Mouse (Mus musculus): ENCODE results near the gene Mical3. TPM values are rescaled to one million over a fixed set of nuclear protein-coding genes. Genes with fewer than 3 reads are reported as not detected.
A peak's percentile ranks its signal among the peaks of the same experiment; 100 is the strongest.

The Mical3 gene
- total RNA-seq, 2 experiments from 2014 or later: 46.0 to 59.0 TPM

DNA sequence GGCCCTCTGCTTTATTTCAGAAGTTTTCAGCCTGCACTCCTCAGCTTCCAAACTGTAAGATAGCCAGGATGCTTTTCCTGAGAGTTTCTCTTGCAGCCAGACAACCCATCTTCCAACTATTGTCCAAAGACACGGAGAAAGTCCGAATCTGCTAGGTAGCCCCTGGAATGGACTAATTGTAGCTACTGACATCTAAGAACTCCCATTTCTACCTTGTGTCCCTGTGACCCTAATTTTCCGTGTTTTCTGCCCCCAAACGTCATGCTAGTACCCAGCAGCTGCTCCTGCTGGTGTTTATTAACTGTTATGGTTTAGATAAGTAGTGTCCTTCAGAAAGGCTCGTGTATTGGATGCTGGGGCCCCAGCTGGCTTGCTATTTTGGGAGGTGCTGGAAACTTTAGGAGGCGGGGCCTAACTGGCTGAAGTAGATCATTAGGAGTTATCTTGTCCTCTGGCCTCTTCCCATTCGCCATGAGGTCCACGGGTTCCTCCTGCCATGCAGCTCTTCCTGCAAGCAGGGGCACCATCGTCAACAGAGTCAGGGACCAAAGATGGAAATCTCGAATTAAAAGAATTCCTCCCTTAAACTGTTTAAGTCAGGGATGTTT is 19.2 kb downstream of the Mical3 start:
- peak; percentile 48 for DNase-seq (ENCODE audit: low spot score)

DNA sequence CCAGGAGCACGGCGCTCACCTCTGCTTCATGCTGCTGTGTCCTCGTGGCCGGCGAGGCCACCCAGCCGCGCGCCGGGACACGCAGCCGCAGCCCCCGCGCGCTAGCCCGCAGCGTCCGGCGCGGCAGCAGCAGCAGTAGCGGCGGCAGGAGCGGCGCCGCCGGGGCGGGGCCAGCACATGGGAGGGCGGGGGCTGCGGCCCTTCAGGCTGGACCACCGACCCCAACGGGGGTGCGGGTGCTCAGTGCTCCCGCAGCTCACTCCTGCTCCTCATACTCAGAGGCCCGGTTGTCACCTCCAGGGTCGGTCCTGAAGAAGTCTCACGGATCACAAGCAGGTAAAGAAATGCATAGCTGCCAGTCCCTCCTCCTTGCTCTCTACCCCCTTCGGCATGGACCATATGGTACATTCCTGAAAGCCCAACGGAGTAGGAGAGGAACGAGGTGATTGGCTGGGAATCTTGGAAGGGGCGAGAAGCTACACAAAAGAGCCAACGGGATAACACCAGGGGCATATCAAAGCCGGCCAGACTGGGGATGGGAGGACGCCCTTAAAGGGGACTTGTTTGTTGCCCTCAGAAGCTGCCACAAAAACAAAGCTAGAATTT is 20.7 kb downstream of the Mical3 start:
- DNase-seq (ENCODE audit: low spot score): peak; percentile 94

DNA sequence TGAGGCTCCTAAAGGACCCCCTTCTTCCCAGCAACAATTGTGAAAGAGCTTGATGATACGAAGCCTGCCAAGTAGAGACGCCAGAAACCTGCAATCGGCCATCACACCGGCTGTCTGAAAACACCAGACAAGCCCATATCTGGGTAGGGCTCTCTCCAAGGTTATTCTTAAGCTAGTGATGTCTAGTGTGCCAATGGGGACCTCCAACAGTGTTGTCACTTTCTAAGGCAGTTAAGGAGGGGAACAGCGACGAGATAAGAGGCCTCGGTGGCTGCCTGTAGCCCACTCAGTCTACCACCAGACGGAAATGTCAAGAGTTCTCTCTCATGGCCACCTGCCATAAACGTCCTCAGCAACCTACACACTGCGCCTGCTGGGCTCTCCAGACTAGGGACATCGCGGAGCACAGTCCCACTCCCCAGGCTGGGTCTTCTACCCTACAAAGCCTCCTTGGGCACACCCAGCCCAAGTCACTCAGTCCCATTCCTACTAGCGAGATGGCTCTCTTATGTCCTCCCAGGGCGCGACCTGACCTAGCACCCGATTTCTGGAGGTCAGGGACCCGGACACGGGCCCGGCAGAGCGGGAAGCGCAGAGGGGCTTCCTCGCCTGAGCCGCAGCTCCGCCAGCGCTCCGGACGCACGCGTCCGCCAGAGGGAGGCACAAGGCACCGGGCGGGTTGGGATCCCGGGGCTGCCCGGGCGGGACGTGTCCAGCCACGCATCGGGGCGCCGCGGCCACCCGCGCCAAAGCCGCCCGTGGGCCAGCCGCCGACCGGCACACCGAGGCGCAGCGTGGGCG is 21.4 kb downstream of the Mical3 start:
- peak; percentile 43 for DNase-seq (ENCODE audit: low spot score)

DNA sequence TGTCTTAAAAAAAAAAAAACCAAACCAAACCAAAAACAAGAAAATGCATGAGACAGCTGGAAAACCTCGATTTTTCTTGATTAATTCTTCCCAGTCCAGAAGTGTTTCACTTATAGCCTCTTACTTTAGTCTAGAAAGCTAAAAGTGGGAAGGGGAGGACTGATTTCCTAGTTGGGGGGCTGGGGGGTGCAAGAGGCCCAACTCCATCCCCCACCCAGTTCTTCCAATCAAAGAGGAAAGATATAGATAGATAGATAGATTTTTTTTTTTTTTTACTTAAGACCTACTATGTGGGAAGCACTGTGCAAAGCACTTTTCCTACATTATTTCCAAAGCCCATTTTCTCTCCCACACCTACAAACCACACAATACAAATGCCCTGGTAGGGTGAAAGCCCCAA is 22.7 kb downstream of the Mical3 start:
- DNase-seq (ENCODE audit: low spot score): no peak

DNA sequence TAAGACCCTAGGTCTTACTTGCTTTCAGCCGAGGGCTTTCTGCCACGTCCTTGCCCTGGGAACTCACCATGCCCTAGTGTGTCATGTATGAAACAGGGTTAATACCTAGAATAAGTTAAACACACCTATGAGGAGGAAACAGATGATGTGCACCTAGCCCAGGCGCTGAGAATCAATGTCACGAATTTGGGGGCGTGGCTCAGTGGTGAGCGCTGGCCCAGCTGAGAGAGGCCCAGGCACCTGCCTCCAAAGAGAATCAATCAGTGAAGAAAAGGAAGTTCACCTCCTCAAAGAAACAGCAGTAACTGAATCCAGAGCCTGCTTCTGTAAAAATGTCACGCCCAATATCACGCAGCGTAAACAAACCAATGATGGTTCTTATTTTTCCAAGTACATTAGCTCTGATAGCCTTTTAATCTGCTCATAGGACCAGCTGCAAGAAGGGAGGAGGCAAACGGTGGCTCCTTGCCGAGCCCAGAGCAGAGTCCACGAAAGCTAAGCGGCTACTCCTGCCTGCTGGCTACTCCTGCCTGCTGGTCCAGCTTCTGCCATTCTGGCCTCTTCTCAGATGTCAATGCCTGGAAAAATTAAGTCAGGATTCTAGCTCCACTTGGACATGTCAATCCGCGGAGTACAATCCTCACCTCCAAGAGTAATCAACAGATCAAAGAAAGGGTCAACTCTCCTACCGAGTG is 23.9 kb downstream of the Mical3 start:
- DNase-seq (ENCODE audit: low spot score): peak; percentile 68

DNA sequence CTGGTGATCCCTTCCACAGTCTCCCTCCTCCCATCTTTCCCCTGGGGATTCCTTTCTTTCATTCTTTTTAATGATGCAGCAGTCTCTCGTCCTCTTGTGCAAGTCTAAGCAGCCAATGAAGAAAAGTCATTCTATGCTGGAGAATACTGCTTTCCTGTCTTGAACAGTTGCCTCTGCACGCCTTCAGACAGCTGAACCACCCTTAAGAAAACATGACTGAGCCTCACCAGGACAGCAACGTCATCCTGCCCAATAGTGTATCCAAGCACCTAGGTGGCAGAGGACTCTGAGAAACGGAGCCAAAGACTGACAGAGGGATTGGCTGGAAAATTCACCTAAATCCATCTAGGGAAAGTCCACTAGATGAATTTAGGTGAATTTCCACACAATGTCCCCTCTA is 25.1 kb downstream of the Mical3 start:
- no peak for DNase-seq (ENCODE audit: low spot score)

DNA sequence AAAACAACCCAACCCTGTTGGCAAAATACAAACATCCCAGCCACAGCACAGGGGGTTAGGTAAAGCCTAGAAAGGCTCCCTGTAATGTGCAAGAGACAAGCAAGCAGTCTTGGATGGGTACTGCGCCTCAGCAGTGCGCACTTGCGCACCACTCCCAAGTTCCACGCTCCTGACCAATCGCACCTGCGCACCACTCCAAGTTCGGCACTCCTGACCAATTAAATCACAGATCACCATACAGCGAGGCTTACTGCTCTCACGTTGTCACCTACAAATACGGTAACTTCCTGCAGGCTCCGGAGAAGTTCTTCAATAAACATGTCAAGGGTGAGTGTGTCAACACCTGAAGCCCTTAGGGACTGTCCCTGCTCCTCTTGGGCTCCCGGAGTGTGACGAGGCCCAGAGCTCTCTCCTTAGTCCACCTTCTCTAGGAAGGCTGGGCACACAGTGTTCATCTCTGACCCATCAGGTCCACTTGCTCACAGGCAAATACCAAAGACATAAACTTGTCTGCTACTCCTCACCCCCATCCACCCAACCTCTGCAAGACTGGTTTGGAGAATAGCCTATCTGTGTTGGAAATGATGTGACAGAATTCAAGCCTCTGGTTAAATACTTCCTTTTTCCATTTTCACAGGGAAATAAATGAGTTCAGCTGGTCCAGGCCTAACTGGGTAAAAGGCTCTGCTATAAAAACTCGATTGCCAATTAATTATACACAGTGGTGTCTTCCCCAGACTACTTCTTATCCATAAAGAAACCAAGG is 27.2 kb downstream of the Mical3 start:
- no peak for DNase-seq (ENCODE audit: low spot score)

DNA sequence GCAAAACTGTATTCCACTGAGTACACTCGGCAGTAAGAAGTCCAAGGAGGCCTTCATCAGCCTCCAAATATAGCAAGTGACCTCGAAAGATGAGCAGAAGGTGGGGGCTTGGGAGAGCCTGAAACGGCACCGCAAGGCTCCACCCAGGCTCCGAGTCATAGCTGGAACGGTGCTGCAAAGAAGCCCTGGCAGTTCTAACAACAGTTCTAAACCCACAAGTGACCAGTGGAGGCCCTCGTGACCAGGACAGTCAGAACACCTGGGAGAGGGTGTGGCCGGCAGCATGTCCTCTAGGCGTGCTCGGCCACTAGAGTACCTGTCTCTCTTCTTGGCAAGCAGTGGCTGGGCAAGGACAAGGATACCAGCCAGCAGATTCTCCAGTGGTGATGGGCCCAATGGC is 27.9 kb downstream of the Mical3 start:
- DNase-seq (ENCODE audit: low spot score): peak; percentile 77

DNA sequence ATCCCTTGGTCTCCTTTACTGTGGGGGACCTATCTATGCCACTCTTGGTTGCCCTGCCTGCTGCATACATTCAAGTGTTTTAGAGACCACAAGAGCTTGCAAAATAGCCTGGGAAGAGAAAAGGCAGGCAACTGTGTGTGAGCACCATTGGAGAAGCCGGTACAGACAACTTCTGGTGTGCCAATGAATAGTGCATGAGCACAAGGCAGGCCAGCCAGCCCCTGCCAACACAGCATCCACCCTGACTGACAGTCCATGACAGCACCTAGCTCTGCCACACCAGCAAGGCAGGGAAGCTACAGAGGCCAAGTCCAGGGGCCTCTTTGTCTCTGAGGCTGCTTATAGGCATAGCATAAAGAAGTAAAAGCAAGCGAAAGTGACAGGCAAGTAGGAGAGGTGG is 28.7 kb downstream of the Mical3 start:
- DNase-seq (ENCODE audit: low spot score): no peak

DNA sequence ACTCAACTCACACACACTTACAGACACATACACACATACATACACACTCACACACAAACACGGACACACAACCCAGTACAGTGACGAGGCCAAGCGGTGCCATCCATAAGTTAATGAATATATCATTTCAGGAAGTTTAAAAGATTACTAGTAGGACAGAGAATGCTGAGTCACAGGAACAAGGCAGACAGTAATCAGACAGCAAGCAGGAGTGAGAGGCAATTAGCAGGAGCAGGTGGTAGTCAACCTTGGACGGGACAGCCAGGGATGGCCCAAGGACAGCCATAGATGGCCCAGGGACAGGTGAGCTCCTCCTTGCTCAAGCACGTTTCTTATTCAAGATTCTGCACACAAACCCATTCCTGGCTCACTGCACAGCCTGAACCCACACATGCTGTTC is 29.6 kb downstream of the Mical3 start:
- DNase-seq (ENCODE audit: low spot score): no peak

DNA sequence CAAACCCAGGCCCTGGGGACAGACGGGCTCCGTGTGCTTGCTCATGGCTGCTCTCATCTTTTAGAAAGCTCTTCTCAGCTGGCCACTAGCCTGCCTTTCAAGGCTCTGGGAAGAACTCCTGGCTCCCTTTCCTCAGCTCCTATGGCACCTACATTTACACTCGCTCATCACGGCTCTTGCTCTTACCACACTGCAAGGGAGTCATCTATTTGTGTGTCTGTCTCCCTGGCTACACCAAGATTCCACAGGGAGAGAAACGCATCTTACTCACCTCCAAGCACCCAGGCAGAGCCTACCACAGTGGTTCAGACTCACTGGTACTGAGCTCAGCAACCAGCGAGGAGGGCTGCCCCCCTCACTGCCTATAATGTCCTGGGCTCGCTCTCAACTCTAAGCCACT is 31.0 kb downstream of the Mical3 start:
- no peak for DNase-seq (ENCODE audit: low spot score)

DNA sequence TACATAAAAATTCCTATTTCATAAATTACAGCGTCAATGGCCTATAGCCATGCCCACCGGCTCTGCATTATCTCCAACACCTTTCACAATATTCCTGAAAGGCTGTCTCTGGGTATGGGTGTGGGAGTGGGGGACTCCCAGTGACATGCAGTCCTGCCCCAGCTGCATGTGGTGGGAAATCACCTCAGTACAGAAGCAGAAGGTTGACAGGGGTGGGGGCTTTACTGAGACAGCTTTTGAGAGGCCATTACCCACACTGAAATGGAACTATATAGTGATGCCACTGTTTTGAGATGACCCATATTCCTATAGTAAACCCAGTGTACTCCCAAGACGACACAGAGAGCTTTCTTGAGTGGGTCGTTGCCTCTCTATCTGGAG is 31.6 kb downstream of the Mical3 start:
- no peak for DNase-seq (ENCODE audit: low spot score)

DNA sequence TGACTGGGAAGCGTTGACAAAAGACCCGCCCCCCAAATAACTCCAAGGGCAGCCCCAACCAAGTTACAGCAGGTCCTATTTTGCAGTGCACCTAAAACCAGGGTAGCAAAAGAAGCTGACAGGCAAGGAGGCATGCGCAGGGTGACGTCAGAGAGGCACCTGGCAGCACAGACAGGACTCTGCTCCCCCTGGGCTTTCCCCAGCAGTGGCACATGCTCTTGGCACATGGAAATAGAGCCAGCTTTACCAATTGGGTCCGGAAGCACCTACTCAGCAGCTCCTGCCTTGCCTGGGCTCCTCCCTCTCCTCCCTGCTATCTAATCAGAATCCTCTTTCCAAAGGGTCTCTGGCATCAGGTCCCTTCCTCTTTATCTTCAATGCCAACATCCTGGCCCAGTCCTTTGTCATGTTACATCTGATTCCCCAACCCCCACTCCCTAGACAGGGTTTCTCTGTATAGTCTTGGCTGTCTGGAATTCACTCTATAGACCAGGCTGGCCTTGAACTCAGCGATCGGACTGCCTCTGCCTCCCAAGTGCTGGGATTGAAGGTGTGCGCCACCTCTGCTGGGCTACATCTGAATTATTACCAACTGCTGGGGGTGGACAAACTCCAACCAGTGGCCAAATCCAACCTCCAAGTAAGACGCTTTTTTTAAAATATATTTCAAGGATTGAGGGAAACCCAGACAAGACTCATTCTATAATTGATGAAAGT is 32.1 kb downstream of the Mical3 start:
- DNase-seq (ENCODE audit: low spot score): no peak

DNA sequence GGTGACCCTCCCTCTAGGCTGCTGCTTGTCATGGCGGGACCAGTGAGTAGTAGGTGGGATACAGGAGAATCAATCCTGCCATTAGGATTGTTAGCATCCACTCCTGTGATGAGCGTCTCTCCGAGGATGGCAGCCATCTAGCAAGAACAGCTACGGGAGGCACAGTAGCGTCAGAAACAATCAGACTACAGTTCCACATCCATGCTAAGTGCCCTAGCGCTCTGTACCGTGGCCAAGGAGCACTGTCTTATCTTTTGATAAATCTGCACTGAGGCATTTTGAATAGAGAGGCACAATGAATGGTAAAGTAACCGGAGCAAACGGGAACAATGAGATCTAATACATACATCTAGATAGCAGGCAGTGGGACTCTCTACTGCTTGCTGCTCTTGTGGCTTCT is 32.7 kb downstream of the Mical3 start:
- no peak for DNase-seq (ENCODE audit: low spot score)

DNA sequence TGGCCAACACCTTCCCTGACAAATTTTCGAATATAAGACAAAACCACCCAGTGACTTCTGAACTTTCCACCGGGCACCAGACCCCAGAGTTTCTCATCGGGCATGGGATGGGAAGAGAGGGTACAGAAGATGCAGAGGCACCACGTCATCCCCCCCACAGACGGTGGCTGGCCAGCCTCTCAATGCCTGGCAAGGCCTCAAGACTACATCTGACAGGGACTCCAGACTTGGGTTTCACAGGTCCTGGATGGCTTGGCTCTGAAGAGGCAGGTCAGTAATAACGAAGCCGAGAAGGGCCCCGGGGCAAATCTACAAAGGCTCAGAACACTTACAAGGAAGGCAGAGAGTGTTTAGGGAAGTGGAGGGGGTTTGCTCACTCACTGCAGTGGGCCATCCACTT is 33.9 kb downstream of the Mical3 start:
- DNase-seq (ENCODE audit: low spot score): no peak

DNA sequence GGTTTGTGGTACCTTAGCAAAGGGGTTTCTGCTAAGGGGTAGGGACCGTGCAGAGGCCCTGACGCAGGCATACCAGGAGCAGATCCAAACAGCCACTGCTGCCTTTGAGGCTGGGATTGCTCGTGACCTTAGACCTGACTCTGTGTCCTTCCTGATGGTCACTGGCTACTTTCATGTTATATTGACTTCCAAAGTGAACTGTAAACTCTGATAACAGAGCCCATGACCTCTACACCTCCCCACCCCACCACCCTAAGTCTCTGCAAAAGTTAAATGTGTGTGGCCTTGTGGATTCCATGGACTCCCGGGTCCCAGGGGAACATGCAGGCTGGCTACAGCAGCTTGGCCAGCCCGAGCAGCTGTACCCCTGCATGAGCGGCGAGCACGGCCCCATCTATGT is 34.4 kb downstream of the Mical3 start:
- no peak for DNase-seq (ENCODE audit: low spot score)

DNA sequence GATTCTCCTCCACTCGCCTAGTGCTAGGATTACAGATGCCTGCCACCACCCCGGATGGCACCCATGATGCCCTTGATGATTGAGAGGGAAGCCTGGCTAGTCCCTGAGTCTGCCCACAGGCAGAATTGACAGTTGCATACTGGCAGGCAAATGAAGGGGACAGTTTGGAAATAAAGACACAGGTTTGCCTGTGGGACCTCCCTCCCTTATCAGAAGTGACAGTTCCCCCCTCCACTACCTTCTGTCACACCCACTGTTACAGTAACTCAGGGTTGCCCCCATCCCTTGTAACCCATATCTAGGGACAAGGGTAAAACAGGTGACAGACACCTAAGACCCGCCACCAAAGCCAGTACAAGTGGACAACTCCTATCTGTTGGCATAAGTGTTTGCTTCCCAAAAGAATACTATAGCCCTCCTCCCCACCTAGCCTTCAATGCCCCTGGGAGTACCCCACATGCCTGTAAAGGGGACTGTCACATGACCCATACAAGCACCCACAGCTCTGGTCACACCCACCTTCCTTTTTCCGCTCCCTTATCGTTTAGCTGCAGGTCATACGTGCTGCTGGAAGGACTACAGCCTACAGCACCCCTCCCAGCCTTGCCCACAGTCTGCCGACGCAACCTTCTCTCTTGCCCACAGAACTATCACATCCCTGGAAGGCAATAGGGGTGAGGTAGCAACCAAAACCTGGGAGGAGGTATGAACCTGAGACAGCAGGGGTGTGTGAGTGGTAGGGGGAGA is 37.0 kb downstream of the Mical3 start:
- no peak for DNase-seq (ENCODE audit: low spot score)

DNA sequence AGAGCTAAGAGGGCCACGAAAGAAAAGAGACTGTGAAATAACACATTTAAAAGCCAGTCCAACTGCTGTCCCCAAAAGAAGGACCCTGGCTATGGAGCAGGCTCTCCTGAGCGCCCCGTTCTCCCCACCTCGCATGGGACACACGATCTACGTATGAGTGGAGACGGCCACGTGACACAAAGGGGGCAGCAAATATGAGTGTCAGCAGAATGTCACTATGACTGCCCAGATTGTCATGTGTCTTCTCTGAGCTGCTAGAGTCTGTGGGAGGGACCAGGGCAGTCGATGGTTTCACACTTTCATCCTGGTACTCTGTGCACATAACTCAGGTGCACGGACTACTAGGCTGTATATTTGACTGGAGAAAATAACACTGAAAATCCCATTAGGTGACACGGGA is 40.0 kb downstream of the Mical3 start:
- DNase-seq (ENCODE audit: low spot score): no peak

DNA sequence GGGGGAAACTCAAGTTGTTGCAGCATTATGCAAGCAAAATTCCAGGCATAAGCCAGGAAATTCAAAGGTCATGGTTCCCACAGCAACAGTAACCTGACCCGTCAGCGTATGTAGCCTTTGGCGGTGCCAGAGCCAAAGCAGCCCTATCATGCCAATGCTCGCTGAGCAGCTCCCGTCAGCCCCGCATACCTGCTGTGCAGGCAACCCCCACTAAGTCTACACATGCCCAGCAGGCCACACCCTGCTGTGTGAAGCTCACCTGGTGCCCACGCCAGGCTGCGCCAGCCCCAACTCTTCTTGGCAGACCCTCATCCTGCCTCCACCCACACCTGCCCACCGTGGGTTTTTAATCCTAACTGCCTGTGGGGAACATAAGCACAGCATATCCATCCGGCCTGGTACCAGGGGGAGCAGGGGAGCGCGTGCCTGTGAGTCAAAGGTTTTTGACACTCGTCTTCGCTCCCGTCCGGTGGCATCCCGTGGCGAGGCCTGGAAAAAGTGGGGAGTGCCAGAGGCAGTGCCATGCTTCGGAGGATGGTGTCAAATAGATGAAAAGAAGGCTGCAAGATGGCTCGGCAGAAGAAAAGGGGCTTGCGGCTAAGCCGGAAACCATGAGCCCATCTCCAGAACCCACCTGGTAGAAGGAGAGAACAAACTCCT is 43.1 kb downstream of the Mical3 start:
- DNase-seq (ENCODE audit: low spot score): peak; percentile 81

DNA sequence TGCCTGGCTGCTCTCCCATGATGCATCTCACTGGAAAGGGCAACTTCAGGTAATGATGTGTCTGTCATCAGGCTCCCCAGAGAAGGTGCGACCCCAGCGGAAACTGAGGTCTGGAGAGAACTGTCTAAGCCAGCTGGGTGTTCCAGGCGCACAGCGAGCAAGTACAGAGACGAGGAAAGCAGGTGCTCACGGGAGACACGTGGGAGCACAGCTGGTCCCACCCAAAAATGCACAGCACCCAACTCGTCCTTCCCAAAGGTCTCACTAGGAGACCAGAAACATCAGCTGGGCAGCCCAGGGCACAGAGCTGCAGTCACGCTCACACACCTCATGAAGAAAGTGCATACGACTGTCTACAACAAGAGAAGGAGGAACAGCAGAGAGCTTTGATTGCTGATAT is 43.7 kb downstream of the Mical3 start:
- no peak for DNase-seq (ENCODE audit: low spot score)

All from gastrocnemius, adult 18-20 months (tissue).